Mouse (Mus musculus) kidney, embryonic 14.5 days (tissue): ENCODE measurements around the gene Eif2s1. TPM values are rescaled to one million over a fixed set of nuclear protein-coding genes. Genes with fewer than 3 reads are reported as not detected.
"Not testable (repeated sequence)": the region's sequence is repeated elsewhere in the genome, so short reads cannot be mapped to it uniquely, and the experiment has no call there.

ENCODE experiments used
- ATAC-seq: fragments of 200-750 bp; cut with Nextera tagmentation; 2 replicates; pipeline ENCODE4 v1.8.0; 2017; ENCODE audit warnings: moderate number of reproducible peaks, mild to moderate bottlenecking, moderate TSS enrichment, moderate library complexity; ENCODE audit not compliant: low FRiP score, low TSS enrichment
- H3K27ac ChIP-seq: fragments of 300-500 bp; sonication (generic); 2 replicates; pipeline ENCODE4 v1.5.1; 2014; ENCODE audit warnings: low read depth, mild to moderate bottlenecking, low read length, moderate library complexity, mixed read lengths
- H3K27me3 ChIP-seq: fragments of 300-500 bp; sonication (generic); 2 replicates; pipeline ENCODE4 v1.6.1; 2014; ENCODE audit warnings: mild to moderate bottlenecking, low read length; ENCODE audit not compliant: control insufficient read depth, insufficient read depth
- H3K36me3 ChIP-seq: fragments of 300-500 bp; sonication (generic); 2 replicates; pipeline ENCODE4 v1.6.1; 2014; ENCODE audit warnings: low read length, mixed read lengths; ENCODE audit not compliant: control insufficient read depth, insufficient read depth
- H3K4me1 ChIP-seq: fragments of 300-500 bp; sonication (generic); 2 replicates; pipeline ENCODE4 v1.6.1; 2014; ENCODE audit warnings: low read length, mixed read lengths; ENCODE audit not compliant: control insufficient read depth, insufficient read depth
- H3K4me2 ChIP-seq: fragments of 300-500 bp; sonication (generic); replicated peaks from 2 replicates; pipeline ENCODE4 v1.6.1; 2014; ENCODE audit warnings: low read depth, mild to moderate bottlenecking, low read length
- H3K4me3 ChIP-seq: fragments of 300-500 bp; sonication (generic); 2 replicates; pipeline ENCODE4 v1.5.1; 2014; ENCODE audit warnings: mild to moderate bottlenecking, low read length
- H3K9ac ChIP-seq: fragments of 300-500 bp; sonication (generic); 2 replicates; pipeline ENCODE4 v1.6.1; 2014; ENCODE audit warnings: low read depth, mild to moderate bottlenecking, low read length, moderate library complexity
- H3K9me3 ChIP-seq: fragments of 300-500 bp; sonication (generic); 2 replicates; pipeline ENCODE4 v1.6.1; 2016; ENCODE audit warnings: low read length; ENCODE audit not compliant: control insufficient read depth
- WGBS: fragments of 180-500 bp; shearing (Covaris S2); extraction: QIAGEN DNeasy Blood & Tissue Kit; methylation state at CpG from one replicate; pipeline ENCODE4 v1.1.7; 2014; 5-methylcytosine and 5-hydroxymethylcytosine counted together
- polyA plus RNA-seq: library from polyadenylated mRNA; unstranded; fragments of >200 nt; fragmentation: Nextera tagmentation; extraction: Ambion mirVana; gene quantifications from 2 replicates; pipeline ENCODE4 v1.2.1, GENCODE M21; 2014

Eif2s1 gene
- polyA plus RNA-seq, 1 experiment from 2014 or later, result 245 TPM

DNA sequence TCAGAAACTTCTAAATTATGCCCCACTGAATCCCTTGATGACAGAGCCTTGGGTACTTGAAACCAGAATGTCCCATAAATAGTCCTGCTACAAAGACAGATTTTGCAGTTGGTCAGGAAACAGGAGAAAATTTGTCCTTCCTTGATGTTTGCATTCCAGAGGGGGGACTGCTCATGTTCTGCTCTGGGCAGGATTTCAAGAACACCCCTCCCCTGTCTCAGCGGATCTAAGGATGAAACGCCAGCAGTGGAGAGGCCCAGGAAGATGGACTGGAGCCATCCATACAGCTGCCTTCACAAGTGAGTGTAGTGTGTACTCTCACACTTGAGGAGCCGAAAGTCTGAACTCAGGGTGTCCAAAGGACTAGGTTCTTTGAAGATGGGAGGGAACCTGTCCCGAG lies 59.8 kb downstream of the Eif2s1 start:
- no peak for ATAC-seq
- Histone ChIP-seq H3K4me3 (no peak overlapping the region), H3K4me2 (no peak overlapping the region), H3K4me1 (0 out of 2 replicates have a peak, but pooled peaks cover 4% of the 10 kb centered on the region), H3K9ac (no peak overlapping the region), H3K27me3 (no peaks in the 10 kb centered on the region), H3K36me3 (no peaks in the 10 kb centered on the region), H3K27ac (no peak overlapping the region), H3K9me3 (no peaks in the 10 kb centered on the region)
- 57% methylated on average over 4 of the region's 4 CpGs for WGBS

DNA sequence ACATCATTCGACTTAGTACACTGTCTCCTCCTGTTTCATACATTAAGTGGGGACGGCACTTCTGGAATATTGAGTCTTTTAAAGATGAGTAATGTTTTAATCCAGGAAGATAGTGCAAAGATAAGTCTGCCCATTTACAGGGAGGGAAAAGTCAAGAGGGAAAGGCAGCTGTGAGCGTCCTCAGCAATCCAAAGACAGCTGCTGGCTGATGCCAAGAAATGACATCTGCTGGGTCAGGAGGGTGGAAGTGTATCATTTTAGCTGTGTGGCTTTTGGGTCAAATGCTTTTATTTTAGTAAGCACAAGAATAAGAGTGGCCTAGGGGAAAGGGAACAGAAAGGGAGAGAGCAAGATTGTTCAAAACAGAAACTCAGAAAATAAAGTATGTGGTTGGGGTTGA lies 60.4 kb downstream of the Eif2s1 start:
- no peak for ATAC-seq
- no peaks in the 10 kb centered on the region for H3K9me3 ChIP-seq
- H3K4me1 ChIP-seq, result 0 out of 2 replicates have a peak, but pooled peaks cover 4% of the 10 kb centered on the region
- H3K9ac ChIP-seq, result no peak overlapping the region
- H3K27me3 ChIP-seq, result no peaks in the 10 kb centered on the region
- no peak overlapping the region for H3K27ac ChIP-seq
- H3K36me3 ChIP-seq, result no peaks in the 10 kb centered on the region
- H3K4me2 ChIP-seq, result no peak overlapping the region
- no peak overlapping the region for H3K4me3 ChIP-seq
- 77% methylated on average over 3 of the region's 3 CpGs for WGBS

DNA sequence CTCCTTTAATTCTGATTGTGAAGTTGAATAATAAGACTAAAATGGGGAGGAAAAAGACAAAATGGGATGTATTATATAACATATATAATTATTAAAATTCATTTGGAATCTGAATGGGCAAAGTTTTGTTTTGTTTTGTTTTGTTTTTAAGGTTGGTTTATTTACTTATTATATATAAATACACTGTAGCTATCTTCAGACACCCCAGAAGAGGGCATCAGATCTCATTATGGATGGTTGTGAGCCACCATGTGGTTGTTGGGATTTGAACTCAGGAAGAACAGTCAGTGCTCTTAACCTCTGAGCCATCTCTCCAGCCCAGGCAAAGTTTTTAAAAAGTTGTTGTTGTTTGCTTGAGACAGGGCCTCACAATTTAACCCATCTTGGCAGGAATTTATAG lies 61.4 kb downstream of the Eif2s1 start:
- not testable (repeated sequence) for H3K4me3 ChIP-seq, ATAC-seq, H3K4me2 ChIP-seq, H3K9me3 ChIP-seq, H3K4me1 ChIP-seq, H3K36me3 ChIP-seq, H3K27me3 ChIP-seq, H3K27ac ChIP-seq, H3K9ac ChIP-seq

DNA sequence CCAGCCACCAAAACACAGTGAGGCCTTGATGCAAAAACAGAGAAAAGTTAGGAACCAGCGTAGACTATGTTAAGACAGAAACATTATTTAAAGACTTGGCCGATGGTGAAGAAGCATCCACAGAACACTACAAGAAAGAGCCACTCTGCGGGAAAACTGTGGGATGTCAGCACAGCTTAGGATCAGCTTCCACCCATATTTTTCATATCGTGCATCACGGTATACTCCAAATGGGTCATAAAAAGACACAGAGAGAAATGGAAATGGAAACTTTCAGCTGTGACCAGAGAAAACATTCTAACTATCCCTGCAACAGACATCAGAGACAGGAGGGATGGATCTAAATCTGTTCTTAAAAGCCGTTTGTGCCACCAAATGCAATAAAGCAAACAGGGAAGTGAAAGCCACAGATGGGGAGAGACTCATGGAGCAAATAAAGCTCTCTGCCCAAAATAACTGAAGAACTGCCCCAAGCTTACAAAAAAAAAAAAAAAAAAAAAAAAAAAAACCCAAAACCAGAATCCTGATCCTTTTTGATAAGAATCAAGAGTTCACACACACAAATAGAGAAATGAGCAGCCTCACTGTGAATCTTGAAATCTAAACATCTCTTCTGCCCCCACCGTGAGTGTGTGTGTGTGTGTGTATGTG lies 62.0 kb downstream of the Eif2s1 start:
- Histone ChIP-seq H3K4me1 (0 out of 2 replicates have a peak, but pooled peaks cover 4% of the 10 kb centered on the region), H3K36me3 (no peaks in the 10 kb centered on the region), H3K4me3 (no peak overlapping the region), H3K9me3 (no peaks in the 10 kb centered on the region), H3K9ac (no peak overlapping the region), H3K27ac (no peak overlapping the region), H3K27me3 (no peaks in the 10 kb centered on the region), H3K4me2 (no peak overlapping the region)
- 82% methylated on average over 7 of the region's 7 CpGs for WGBS
- no peak for ATAC-seq

DNA sequence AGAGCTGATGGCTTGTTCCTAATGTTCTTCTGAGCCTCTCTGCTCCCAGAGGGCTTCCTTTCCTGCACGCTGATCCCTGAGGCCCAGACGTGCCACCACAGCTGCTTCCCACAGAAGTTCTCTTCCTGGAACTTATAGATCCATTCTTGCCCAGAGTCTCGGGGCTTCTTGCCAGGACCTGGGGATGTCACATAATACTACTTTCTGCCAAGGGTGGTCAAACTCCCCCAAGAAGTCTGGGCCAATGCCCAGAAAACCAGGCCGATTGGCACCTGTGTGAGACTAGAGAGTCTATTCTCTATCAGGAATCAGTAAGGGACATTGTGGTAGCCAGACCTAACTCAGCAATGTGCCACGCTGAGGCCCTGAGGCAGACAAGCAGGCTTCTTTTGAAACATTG lies 65.7 kb downstream of the Eif2s1 start:
- H3K27me3 ChIP-seq, result no peaks in the 10 kb centered on the region
- H3K36me3 ChIP-seq, result no peaks in the 10 kb centered on the region
- no peak overlapping the region for H3K4me3 ChIP-seq
- no peak for ATAC-seq
- H3K9ac ChIP-seq, result no peak overlapping the region
- 78% methylated on average over 5 of the region's 5 CpGs for whole genome bisulfite sequencing
- no peaks in the 10 kb centered on the region for H3K9me3 ChIP-seq
- no peaks in the 10 kb centered on the region for H3K4me1 ChIP-seq
- no peak overlapping the region for H3K27ac ChIP-seq
- no peak overlapping the region for H3K4me2 ChIP-seq

DNA sequence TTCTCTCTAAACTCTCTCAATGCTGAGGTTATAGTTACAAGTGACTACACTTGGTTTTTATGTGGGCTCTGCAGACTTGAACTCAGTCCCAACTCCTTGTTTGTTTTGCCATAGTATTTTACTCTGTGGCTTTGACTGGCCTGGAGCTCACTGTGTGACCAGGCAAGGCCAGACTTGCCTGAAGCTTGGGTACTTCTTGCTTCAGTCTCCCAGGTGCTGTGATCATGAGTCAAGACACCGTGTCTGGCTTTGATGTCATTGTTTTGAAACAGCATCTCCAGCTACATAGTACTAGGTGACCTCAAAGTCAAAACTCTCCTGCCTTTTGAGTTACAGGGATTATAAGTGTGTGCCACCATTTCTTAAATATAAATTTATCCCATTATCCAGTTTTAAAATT lies 68.3 kb downstream of the Eif2s1 start:
- WGBS, result 67% methylated on average over 1 of the region's 1 CpGs
- Histone ChIP-seq H3K4me1 (no peaks in the 10 kb centered on the region), H3K4me3 (no peak overlapping the region), H3K4me2 (no peak overlapping the region), H3K36me3 (no peaks in the 10 kb centered on the region), H3K27ac (no peak overlapping the region), H3K9me3 (no peaks in the 10 kb centered on the region), H3K9ac (no peak overlapping the region), H3K27me3 (no peaks in the 10 kb centered on the region)
- ATAC-seq, result no peak

DNA sequence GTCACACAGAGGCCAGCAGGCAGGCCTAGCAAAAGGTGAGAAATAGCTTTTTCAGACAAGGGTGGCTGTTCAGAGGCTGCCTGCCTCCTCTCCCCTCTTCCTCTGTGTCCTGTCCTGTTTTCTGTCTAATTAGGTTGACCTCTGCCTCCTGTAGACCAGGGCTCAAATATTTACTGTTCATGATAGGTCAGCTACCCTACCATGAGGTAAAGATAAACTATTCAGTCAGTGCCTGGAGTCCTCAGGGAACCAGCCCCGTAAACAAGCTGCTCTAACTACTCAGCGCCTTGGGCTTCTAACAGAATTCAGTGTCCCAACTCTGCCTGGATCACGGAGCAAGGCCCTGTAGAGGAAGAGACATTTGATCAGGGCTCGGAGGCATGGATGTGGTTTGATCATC lies 74.9 kb downstream of the Eif2s1 start:
- no peak overlapping the region for H3K9ac ChIP-seq
- no peaks in the 10 kb centered on the region for H3K4me1 ChIP-seq
- 48% methylated on average over 4 of the region's 4 CpGs for WGBS
- no peak overlapping the region for H3K27ac ChIP-seq
- H3K9me3 ChIP-seq, result no peaks in the 10 kb centered on the region
- H3K36me3 ChIP-seq, result no peaks in the 10 kb centered on the region
- no peak overlapping the region for H3K4me2 ChIP-seq
- ATAC-seq, result no peak
- no peaks in the 10 kb centered on the region for H3K27me3 ChIP-seq
- no peak overlapping the region for H3K4me3 ChIP-seq

Other genes starting within 250 kb of the Eif2s1 start
- gene Fam71d, start 170.3 kb upstream of the Eif2s1 start, polyA plus RNA-seq, result 0.28 TPM in 1 of 2 replicates, not detected in the other
- 21.9 and 23.1 TPM in 2 replicates for gene Mpp5, start 112.9 kb upstream of the Eif2s1 start, polyA plus RNA-seq
- gene Atp6v1d, start 181 bp upstream of the Eif2s1 start, polyA plus RNA-seq, result 65.2 and 81.8 TPM in 2 replicates
- 3.5 and 3.6 TPM in 2 replicates for gene Plek2, start 45.1 kb downstream of the Eif2s1 start, polyA plus RNA-seq
- gene Tmem229b, start 145.8 kb downstream of the Eif2s1 start, polyA plus RNA-seq, result 2.3 and 2.9 TPM in 2 replicates
- gene Plekhh1, start 167.3 kb downstream of the Eif2s1 start, polyA plus RNA-seq, result 5.3 and 7.9 TPM in 2 replicates
- 27.1 and 36.4 TPM in 2 replicates for gene Pigh, start 227.8 kb downstream of the Eif2s1 start, polyA plus RNA-seq